Mouse (Mus musculus) T-helper 1 cell (primary cell): ENCODE measurements around the gene H60b.
"Not testable (repeated sequence)": the region's sequence is repeated elsewhere in the genome, so short reads cannot be mapped to it uniquely, and the experiment has no call there.

Source experiments
- in situ Hi-C: fragments of 300-600 bp; cut with MboI, MseI; formaldehyde crosslinking; loops from one replicate; pipeline ENCODE4 v1.15.1; 2025; ENCODE audit warnings: high pct_unique_total_duplicates

The H60b gene

DNA sequence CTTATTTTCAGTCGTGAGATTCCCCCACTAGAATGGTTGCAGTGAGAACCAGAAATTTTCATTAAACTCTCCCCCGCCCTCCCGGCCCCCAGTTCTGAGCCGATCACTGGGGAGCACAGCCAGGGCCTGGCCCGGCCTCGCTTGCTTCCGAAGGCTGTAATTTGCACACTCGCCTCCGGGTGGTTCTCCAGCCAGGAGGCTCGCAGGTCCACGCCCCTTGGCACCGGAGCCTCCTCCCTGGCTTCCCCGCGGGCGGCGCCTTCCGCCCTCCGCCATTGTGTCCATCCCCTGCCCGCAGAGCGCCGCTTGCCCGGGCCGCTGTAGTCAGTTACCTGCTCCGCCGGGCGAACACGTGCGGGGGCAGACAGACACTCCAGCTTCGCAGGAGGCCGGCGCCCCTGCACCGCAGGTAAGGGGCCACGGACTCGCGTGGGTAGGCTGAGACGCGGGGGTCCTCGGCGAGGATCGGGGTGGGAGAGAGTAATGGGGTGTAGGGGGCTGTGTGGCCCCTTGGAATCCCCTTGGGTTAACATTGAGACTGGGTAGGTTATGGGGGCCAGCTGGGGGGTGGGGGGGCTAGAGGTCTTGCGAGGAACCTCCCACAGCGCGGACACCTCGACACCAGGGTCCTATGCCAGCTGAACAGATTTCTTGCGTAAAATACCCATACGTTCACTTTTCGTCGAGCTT lies at the start of gene H60b, which contains the start of gene Raet1e:
Gene H60b, plus strand, starts transcription at position 277 of the 690 bp plus-strand sequence.
Gene Raet1e, plus strand, starts transcription at position 260 of the 690 bp plus-strand sequence.
- in situ Hi-C loops, result not testable (repeated sequence)

DNA sequence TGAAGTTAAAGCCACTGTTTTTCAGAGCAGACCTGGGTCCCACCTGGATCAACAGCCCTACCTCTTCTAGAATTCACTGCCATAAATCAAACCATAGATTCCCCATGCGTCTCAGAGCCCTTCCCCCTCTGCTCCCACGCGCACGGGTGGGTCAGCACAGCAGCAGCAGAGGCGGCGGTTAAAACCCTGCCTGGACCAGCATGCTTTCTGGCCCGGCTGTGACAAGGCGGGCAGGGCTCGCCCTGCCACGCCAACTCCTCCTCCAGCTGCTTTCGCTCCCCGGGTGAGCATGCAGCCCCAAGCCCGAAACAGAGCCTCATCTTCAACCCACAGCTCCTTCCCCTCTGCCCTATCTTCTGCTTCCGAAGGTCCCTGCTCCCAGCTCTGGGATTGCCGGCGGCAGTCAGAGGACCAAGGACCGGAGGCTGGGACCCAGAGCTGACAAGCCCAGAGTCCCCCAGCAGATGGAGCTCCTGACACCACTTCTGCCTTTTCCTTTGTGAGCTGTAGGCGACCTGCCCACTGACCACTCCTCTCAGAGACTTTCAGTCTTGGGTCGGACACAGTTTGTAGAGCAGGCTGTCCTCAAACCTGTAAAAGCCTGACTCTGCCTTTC lies 17.6 kb upstream of the H60b start:
- in situ Hi-C loops, result no loop called here

- in situ Hi-C loops, result not testable (repeated sequence)
Observed at GRCm38 (mm10) chr10:22142194-22142593, 16.2 kb upstream of the H60b start.

GRCm38 (mm10) chr10:22142926-22143325 lies 15.5 kb upstream of the H60b start:
- in situ Hi-C loops, result no loop called here

GRCm38 (mm10) chr10:22148441-22149072 lies 9.8 kb upstream of the H60b start:
- in situ Hi-C loops, result no loop called here

DNA sequence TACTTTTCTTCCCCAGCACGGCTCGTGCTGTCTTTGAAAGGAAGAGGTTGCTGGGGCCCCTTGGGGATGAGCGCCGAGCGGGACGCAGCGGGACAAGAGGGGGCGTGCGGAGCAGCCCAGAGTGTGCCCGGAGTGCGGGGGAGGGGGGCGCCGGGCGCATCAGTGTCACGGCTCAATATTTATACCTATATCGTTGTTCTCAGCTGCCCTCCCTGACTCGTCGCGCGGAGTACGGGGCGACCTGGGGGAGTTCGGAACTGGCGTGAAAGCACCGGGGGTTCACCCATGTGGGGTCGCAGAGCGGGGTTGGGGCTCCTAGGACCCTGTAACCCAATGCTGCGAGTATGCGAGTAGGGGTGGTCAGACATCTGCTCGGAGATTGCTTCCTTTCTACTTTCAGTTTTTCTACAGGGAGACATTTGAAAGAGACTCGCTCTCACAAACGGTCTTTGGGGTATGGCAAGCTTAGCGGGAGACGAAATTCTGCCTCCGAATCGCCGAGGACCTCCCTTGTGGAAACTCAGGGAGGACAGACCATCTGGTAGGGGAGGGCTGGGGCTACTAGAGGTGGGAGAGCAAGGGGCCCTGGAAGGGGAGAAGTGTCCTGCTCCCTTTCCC lies 9.2 kb upstream of the H60b start, which contains the start of gene E030030I06Rik:
Gene E030030I06Rik, minus strand, starts transcription at position 198 of the 618 bp plus-strand sequence.
- in situ Hi-C loops, result no loop called here

DNA sequence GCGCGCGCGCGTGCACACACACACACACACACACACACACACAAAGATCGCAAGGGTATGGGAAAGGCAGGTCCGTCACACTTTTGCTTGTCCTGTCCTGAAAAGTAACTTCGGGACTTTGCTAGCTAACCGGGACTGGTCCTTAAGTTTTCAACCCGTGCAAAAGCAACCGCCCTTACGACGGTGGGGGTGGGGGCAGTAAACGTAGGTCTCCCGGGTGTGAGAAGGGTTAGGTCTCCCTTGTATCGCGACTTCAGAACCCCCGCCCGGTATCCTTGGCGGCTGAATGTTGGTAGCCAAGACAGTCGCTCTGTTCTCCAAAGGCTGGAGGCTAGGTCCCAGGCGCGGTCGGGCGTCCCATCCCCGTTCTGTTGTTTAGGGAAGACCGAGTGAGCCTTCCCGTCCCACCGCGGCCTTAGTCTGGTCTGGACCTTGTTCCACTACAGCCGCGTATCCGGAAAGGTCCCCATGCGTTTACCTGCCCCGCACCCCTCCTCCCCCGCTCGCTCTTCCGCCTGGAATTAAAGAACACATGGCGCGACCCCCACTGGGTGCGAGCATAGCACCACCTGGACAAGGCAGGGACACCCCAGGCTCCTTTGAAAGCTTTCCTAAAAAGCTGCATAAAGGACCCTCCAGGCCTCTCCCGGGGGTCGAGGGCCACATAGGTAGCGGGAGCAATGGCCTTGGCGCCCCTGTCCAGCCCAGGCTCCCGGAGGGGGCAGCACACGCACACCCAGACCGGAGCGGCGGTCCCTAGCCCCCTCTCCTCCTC lies 8.5 kb upstream of the H60b start:
- in situ Hi-C loops, result no loop called here

DNA sequence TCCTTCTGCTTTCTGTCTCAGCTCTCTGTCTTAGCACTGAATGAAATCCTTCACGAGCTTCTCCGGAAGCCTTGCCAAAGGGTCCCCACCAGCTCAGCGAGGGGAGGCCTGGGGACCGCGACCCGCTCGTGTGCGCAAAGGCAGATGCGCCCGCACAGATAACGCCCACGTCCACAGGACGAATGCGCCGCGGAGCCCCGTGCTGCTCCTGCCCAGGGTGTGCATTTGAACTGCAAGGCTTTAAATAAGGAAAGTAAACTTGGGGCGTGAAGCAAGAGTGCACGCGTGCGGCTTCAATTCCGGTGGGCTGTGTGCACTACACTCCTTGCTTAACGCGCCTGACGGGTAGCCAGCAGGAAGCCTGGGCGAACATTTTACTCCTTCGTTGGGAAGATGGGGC lies 7.8 kb upstream of the H60b start:
- in situ Hi-C loops, result no loop called here

- in situ Hi-C loops, result not testable (repeated sequence)
Observed at GRCm38 (mm10) chr10:22151056-22151862, 7.1 kb upstream of the H60b start.

- in situ Hi-C loops, result not testable (repeated sequence)
Observed at GRCm38 (mm10) chr10:22151863-22152640, 6.3 kb upstream of the H60b start.

- in situ Hi-C loops, result not testable (repeated sequence)
Observed at GRCm38 (mm10) chr10:22153147-22153690, 5.2 kb upstream of the H60b start.

- in situ Hi-C loops, result not testable (repeated sequence)
Observed at GRCm38 (mm10) chr10:22154127-22154526, 4.3 kb upstream of the H60b start.

DNA sequence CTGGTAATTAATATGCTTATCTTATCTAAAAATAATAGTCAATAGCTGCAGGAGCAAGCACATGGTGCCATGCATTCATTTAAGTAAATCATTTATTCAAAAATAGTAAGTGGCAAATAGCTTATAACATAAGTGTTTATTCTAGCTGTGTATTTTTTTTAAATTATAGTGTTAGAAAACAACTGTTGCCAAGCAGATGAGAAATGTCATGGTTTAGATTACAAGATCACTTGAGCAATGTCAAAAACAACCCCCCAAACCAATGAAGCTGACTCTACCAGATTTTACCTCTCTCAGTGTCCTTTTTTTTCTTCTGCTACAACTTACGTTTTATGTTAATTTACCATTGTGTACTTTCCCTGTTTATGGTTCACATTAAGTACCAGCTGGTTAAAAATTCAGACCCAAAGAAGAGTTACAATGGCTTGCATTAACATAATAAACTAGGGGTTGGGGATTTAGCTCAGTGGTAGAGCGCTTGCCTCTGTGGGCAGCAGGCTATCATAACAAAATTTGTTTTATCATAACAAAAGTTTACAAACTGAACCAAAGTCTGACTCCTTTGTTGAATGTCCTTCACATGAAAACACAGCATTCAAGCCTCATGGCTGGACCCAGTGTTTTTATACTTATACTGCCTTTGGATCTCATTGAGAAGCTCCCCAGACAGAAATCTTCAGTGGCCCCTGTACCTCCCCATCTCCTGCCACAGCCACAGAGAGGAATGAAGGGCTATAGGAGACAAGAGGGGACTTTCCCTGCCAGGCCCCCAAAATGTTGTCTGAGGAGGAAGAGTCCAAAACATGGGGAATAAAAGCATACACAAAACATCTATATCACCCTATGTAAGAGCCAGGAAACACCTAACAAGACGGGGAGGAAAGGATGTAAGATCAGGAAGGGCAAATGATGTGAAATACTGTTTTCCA lies 3.3 kb upstream of the H60b start:
- in situ Hi-C loops, result no loop called here

- in situ Hi-C loops, result no loop called here
Observed at GRCm38 (mm10) chr10:22159131-22159561, 760 bp downstream of the H60b start.

DNA sequence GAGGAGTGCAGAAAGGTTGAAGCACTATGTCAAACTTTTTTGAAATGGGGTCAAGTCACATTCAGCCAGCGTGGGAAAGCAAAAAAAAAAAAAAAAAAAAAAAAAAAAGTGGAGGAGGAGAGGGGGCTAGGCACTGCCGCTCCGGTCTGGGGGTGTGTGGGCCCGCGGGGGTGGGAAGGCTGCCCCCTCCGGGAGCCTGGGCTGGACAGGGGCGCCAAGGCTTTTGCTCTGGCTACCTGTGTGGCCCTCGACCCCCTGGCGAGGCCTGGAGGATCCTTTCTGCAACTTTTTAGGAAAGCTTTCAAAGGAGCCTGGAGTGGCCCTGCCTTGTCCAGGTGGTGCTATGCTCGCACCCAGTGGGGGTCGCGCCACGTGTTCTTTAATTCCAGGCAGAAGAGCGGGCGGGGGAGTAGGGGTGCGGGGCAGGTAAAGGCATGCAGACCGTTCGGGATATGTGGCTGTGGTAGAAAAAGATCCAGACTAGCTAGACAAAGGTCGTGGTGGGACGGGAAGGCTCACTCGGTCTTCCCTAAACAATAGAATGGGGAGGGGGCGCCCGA lies 1.3 kb downstream of the H60b start:
- in situ Hi-C loops, result no loop called here

DNA sequence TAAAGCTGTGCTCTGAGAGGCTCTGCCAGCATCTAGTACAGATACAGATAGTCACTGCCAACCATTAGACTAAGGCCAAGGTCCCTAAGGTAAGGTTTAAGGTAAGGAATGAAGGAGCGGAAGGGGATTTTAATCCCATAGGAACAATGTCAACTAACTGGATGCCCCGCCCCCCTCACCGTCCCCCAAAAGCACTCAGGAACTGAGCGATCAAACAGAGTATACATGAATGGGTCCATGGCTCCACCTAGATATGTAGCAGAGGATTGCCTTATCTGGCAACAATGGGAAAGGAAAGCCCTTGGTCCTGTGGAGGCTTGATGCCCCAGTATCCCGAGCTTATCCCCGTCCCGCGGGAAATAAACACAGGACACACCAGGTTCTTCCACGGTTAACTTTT lies 4.9 kb downstream of the H60b start:
- in situ Hi-C loops, result not testable (repeated sequence)

GRCm38 (mm10) chr10:22163705-22164583 lies 5.6 kb downstream of the H60b start:
- in situ Hi-C loops, result not testable (repeated sequence)
